Mouse (Mus musculus) lung, postnatal 10 days (tissue): ENCODE data around the gene Rab37.
A peak's percentile ranks its signal among the peaks of the same experiment; 100 is the strongest.

Experiments used
- DNase-seq: peaks from one replicate; pipeline ENCODE4 v3.0.0; 2021

The Rab37 gene

DNA sequence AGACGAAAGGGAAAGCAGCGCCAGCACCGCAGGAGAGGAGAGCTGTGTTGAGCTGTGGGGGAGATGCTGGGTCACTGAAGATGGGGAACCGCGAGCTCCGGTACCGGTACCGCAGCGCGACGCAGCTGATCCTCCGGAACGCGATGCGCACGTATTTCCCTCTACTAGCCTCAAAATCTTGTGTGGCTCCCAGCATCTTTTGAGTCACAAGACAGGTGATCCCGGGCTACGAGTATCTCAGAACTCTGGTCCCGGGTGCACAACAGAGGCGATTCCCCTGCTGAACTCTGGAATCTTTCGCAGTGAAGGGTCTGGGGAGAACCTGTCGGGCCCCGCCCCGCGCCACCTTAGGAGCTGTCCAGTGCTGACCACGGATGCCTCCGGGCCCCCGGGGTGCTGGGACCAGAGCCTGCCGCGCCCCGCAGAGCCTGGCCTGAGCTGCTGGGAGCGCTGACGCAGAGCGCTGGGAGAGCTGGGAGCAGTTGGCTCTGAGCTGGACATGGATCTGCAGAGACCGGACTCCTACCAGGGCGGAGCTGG, at the start of gene Rab37:
TSS of gene Rab37 (plus strand) at position 70 of the 540 bp plus-strand sequence.
- DNase-seq, result no peak

GRCm38 (mm10) chr11:115048259-115048658, 43.0 kb upstream of the Rab37 start, which contains the start of gene Cd300ld3:
TSS of gene Cd300ld3 (minus strand) at chr11:115048409.
- no peak for DNase-seq

DNA sequence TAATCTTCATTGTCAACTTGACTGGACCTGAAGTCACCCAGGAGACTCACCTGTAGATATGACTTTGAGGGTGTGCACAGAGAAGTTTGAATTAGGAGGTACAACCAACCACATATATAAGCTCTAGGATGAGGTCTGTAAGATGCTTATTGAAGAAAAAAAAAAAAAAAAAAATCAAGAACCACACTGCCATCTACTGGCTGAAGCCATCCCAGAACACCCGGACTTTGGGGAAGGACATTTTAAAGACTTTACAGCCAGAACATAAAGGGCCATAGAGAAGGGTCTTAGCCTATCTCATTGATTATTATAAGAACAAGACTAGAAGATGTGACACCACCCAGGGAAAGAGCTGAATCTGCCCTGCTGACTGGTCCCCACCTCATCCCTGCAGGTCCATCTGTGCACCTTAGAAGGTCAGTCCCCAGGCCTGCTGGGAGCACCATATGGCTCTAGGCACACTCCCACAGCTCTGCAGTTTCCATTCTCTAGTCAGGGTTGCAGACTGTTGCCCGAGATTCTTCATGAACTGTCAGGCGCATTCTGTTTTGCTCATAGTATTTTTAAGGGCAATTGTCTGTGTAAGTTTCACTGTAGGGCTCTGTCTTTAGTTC, 41.8 kb upstream of the Rab37 start:
- DNase-seq, result no peak

- DNase-seq, result peak; percentile 45
These were observed 39.0 kb upstream of the Rab37 start for GRCm38 (mm10) chr11:115052206-115052605.

DNA sequence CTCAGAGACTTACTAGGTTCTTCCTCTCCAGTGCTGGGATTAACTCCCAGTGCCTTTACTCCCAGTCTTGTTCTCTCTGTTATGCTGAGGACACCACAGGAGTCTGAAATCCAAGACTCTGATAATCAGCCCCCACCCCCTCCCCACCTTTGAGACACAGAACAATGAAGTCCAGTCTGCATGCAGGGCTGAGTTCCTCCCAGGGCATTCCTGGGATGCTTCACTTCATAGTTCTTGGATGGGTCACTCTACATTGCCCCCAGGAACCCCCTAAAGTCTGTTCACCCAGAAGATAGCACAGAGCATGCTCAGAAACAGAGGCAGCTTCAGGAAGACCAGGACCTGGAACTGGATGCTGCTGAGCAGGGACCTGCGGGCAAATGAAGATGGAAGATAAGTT, 38.2 kb upstream of the Rab37 start:
- DNase-seq, result no peak

DNA sequence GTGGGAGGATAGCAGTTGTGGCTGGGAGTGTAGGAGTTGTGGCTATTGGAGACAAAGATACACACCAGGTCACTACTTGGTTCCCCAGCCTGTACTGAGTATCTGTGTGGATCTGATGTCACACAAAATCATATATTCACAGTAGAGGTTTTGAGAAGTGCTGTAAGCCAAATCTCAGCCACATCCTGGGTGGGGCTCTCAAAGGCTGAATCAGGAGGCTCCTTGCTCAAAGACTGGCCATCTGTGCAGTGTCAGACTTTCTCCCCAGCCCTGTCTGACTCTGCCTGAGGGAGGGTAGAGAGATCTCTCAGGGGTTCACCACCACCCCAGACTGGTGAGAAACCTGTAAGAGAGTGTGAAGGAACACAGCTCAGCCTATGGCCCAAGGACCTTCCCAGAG, 36.7 kb upstream of the Rab37 start:
- no peak for DNase-seq

- DNase-seq, result no peak
These were observed 32.5 kb upstream of the Rab37 start for GRCm38 (mm10) chr11:115058701-115059100.

DNA sequence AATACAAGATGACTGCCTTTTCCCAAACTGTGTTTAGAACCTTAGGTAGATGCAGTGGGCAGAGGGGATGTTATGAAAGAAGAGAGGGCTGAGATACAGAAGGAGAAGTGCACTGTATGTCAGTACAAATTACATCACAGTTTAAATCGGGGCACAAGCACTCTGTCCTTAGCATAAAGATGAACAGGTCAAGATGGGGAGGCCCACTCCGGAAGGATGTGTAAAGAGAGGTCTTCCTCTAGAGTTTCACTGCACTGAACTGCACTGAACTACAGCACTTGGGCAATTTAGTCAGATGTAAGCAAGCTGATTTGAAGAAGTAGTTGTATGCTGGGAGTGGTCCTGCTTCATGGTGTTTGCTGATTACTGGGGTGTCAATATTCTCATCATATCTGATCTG, 31.4 kb upstream of the Rab37 start:
- no peak for DNase-seq

DNA sequence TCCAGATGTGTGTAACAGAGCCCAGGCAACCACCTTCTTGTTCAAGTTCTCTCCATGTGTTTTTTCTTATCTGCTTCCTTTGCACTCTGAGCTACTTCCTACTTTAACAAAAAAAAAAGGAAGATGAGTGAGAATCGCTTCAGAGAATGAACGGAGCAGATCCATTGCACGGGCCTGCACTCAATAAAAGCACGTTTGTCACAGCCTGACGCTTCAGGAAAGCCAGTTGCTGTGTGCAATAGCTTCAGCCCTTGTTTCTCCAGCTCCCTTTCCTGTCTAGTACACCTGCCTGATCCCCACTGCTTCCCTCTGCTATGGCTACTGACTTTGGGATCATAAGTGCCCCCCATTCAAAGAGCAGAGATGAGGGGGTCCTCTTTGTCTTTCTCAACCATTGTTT, 29.2 kb upstream of the Rab37 start, which contains the start of gene Cd300e:
TSS of gene Cd300e (minus strand) at position 101 of the 400 bp plus-strand sequence.
- no peak for DNase-seq

GRCm38 (mm10) chr11:115066768-115067167, 24.5 kb upstream of the Rab37 start:
- no peak for DNase-seq

- DNase-seq, result no peak
These were observed 20.1 kb upstream of the Rab37 start for GRCm38 (mm10) chr11:115071015-115071551.

GRCm38 (mm10) chr11:115071631-115072294, 19.5 kb upstream of the Rab37 start:
- DNase-seq, result peak; percentile 81

- DNase-seq, result no peak
These were observed 18.2 kb upstream of the Rab37 start for GRCm38 (mm10) chr11:115073002-115073401.

GRCm38 (mm10) chr11:115075407-115075806, 15.8 kb upstream of the Rab37 start:
- no peak for DNase-seq

DNA sequence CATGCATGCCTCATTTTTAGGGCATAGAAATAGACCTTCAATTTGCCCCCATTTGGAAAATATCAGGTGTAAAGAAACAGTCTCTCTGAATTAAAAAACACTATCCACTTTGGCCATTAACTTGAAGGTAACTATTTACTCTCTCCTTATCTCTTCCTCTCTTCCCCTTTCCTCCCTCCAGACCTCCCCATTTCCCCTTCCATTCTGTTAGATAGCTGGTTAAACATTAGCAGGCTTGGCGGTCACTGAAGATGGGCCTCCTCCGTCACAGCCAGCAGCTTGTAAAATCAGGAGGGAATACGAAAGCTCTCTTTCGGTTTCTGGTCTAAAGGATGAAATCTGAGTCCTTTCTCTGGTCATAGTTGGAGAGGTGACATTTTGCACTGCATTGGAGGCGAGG, 15.4 kb upstream of the Rab37 start:
- no peak for DNase-seq

DNA sequence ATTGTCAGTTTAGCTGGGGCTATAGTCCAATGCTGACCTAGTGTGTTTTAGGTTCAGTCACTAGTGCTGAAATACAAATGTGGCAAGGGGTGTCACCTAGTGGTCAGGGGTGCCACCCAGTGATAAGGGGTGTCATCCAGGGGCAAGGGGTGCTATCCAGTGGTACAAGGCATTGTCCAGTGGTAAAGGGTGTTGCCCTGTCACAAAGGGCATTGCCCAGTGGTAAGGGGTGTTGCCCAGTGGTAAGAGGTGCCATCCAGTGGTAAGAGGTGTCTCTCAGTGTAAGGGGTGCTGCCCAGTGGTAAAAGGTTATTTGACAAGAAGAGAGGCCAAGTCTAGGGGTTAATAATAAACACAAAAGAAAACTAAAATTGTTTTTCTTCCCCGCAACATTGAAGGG, 13.8 kb upstream of the Rab37 start:
- DNase-seq, result no peak

GRCm38 (mm10) chr11:115078680-115079079, 12.6 kb upstream of the Rab37 start:
- no peak for DNase-seq

DNA sequence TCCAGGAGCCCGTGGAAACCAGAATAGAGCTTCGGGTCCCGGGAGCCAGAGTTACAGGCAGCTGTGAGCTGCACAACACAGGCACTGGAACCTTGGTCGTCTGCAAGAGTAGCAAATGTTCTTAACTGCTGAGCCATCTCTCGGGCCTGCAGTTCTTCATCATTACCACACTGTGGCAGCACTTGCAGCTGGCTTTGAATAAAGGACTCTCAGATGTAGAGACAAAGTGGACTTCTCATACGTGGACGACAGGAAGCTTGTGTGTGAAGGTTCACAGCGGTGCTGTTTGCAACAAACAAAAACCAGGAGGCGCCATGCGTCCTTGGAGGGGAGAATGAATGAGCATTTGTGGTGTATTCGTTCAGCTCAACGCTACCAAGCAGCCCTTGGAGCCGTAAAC, 10.3 kb upstream of the Rab37 start:
- peak; percentile 60 for DNase-seq

DNA sequence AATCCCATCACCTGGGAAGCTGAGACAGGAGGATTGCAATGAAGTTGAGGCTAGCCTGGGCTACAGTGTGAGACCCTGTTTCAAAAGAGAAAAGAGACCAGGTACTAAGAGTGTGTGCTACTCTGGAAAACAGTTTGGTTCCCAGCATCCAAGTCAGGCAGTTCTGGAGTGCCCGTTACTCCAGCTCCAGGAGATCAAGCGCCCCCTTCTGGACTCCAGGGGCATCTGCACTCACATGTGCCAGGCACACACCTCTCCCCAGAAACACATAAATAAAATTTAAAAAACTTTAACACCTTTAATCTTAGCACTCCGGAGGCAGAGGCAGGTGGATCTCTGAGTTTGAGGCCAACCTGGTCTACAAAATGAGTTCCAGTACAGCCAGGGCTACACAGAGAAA, 9.9 kb upstream of the Rab37 start:
- no peak for DNase-seq

DNA sequence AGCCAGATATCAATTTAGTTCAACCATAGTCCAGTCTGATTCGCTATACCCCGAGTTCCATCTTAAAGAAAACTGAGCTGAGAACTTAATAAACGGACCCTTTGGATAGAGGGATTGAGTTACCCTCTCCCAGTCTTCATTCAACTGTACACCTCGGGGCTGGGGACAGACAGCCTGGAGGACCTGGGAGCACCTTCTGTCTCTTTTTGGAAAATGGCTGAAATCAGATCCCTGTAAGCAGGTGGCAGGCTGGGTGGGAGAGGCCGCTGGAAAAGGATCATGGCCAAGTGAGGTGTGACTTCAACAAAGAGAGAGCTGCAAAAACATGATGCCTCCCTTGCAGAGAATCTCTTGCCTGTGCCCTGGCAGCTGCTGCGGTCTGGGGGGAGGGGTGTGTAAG, 9.0 kb upstream of the Rab37 start:
- no peak for DNase-seq

DNA sequence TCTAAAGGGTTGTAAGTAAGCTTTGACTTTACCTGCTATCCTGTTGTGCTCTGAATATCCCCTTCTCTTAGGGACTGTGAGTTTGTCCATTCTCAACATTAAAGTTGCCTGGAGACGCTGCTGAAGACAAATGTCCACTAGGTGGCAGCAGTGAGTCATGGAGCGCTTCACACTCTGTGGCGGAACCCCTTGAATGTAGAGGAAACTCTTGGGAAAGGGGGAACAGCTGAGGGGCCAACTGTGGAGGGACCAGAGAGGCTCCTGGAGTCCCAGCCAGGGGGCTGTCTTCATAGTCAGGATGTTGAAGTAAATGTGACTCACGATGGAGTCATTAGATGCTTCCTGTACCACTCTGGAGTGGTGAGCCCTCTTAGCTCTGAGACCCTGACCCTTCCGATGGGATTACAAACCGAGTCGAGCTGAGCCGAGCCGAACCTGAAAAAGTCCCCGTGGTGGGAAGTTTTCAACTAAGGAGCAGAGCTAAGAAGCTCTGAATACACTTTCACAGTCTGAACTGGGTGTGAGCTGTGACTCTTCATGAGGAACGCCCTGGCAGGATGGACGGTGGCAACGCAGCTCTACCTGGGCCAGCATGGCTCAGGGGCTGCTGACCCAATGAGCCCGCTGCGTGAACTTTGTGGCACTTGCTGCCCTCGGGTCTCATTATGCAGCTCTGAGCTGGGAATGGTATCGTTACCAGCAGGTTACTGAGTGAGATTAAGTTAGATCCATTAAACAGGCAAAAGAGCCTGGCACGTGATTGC, 7.7 kb upstream of the Rab37 start:
- peak; percentile 82 for DNase-seq

DNA sequence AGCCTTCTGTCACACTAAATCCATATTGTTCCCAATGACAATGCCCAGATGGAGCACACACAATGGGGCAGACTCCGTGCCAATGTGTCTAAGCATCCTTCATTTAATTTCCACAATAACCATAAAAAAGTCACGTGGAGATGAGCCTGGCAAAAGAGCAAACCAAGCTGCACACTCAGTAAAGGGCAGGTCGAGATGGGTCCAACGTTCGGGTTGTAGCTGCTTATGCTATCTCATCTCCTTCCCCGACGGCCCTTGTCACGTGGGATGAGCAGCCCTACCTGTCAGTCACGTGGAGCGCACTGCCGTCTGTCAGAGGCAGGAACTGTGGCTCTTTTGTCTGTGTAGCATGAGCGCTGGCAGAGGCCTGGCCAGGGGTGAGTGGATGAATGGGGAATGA, 6.6 kb upstream of the Rab37 start:
- no peak for DNase-seq

DNA sequence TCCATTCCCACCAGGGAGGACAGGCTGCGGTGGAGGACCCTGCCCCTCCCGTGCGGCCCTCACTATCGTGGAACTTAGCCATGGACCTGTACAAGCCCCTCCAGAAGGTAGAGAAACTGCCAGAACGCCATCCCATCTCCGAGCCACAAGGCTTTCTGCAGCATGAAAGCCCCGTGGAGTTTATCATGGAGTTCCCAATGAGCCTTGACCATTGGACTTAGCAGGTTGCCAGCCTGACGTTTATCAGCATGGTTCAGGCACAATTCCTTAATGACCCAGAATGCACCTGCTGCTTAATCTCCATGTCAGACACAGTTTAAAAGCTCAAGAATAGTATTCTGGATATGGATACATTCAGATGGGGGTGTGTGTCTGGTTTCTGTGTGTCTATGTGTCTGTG, 6.2 kb upstream of the Rab37 start:
- DNase-seq, result no peak
